Mouse (Mus musculus): Measurements from ENCODE around the gene Scimp.
"Not testable (repeated sequence)": the region's sequence is repeated elsewhere in the genome, so short reads cannot be mapped to it uniquely, and the experiment has no call there.

Scimp gene

DNA sequence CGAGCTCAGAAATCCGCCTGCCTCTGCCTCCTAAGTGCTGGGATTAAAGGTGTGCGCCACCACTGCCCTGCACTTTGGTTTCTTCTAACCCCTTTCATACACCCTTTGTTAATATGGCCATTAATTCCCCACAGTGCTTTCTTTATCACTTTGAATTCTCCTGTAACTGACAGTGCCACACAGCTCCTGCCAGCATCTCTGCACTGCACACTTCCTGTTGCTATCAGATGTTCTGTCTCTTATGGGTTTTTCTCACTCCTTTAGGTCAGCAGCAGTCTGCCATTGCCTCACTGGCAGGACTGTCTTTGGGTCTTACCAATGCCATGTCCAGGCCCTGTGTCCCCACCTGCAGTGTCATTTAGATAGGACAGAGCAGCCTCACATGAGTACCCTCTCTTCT, 41.6 kb downstream of the Scimp start:
- in situ Hi-C loops (cut with MseI, MboI) = no loop called here

DNA sequence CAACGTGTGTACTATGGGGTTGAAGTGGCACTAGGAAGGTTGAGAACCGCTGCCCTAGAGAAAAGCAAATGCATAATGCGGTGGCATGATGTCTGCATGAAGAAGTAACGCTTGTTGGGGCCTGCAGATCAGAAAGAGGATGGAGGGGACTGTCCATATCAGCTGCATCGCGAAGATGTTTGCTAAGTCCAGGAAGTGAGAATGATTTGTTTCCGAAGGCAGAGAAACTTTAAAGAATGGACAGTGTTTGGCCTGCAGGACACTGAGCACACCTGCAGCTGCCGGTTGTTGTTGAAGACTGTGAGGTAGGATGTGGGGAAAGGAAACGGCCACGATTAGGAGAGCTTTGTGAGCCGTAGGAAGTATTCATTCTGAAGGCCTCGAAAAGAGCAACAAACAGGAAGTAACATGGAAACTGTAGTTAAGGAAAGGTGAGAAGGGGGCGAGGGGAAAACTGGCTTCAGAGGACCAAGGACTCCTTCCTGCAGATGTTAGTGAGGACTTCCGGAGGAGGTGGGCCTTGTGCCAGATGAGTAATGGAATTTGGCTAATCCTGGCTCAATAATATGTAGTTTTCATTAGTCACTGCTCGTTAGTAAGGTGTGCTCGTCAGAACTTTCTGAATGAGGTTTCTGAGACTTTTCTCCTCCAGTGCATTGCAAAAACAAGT, 46.5 kb downstream of the Scimp start:
- in situ Hi-C loops (cut with MseI, MboI) = no loop called here

DNA sequence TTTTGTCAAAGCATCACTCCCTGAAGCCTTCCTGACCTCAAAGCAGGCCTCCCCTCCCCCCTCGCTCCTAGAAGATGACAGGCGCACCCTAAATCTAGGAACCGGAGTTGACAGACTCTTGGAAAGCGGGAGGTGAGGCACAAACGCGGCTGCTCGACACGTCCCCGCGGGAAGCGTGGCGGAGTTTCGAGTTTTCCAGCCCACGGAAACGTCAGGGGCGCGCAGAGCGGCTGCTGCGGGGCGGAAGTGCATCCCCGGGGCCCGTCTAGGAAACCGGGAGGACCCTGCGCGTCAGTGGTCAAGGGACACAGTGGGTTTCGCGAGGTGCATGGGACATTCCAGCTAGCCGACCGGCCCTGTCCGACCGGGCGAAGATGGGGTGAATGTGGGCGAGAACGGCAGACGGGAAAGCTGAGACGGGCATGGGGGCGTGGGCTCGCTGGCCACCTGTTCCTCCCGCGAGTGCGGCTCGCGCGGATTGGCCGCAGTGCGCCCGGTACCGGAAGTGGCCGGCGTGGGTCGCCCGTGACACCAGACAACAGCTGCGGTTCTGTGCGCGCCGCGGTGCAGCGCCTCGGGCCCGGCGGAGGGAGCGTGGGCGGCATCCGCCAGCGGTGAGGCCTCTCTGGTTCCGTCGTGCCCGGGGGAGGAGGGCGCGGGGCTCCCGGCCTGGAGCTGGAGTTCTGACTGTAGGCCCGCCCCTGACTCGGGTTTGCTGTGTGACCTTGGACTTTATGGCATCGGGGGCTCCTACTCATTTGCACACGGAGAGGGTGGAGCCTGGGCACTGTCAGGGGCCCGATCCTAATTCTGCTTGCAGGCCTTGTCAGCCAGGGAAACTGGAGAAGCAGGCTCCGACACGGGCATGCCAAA, 48.2 kb downstream of the Scimp start, which contains the start of gene Zfp3:
Gene Zfp3 (plus strand): TSS at position 274 of the 873 bp plus-strand sequence.
- in situ Hi-C loops (cut with MseI, MboI) = no loop called here

DNA sequence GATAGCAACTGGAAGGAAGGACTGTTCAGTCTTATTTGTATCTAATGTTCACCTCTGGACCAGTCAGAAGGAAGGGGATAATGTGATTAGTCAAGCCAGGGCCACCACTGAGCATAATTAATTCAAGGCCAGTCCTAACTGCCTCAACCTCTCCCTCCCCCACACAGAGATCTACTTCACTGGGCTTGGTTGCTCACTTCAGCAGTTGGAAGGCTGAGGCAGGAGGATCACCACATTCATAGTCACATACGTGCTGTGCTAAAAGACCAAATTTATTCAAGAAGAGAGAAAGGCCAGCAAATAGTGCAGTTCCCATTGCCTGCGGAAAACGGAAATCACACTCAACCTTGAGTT, 48.8 kb downstream of the Scimp start:
- in situ Hi-C loops (cut with MseI, MboI) = no loop called here

DNA sequence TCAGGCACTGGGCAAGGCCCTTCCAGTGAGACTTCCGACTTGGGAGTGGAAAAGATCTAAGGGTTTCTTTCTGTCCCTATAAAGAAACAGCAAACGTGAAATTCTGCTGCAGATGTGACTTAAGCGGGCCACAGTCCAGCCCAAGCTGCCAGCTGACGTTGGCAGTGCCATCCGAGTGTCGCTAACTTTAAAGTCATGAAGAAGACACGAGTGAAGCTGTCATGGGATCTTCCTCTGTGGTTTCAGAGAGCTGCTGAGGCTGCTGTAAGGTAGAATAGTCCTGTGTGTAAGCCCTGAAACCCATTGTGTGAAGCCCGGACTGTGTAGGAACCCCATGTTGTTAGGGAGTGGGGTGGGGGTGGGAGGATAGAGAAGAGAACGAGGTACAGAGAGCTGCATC, 49.7 kb downstream of the Scimp start:
- in situ Hi-C loops (cut with MseI, MboI) = no loop called here

DNA sequence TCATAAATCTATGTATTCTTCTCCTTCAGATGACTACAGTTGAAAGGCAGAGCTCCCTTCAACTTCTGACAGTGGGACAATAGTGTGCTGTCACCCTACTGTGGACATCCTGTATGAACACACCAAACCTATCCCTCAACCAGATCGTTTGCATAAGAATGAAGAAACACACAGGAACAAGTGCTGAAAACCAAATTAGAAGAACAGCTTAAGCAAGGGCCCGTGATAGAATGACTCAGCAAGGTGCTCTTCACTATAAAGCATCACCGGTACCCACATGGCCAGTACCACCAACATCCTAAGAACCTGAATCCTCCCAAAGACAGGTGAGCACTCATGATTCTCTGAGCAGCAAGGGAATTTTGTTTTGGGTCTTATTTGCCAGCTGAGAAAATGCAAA, 51.9 kb downstream of the Scimp start:
- in situ Hi-C loops (cut with MseI, MboI) = not testable (repeated sequence)

DNA sequence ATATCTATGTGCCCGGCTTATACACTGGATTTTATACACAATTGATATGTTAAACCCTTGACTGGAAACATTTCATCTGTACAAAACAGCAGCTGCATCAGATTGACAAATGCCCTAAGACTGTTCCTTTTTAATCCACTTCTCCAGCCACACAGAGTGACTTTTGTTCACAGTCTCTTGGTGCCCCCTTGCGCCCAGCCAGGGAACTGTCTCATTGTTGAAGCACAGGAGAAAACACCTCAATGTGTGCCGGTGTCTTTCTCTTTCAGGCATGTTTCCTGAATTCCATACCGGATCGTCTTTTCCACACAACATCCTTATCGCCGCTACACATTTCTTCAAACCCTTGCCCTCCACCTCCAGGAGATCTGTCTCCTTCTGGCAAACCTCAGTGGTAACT, 56.7 kb downstream of the Scimp start:
- in situ Hi-C loops (cut with MseI, MboI) = loop anchor here in 1 of 2 experiments (5.0 kb wide), 1 partner anchor 128 kb away; no protein-coding TSS in a partner anchor

DNA sequence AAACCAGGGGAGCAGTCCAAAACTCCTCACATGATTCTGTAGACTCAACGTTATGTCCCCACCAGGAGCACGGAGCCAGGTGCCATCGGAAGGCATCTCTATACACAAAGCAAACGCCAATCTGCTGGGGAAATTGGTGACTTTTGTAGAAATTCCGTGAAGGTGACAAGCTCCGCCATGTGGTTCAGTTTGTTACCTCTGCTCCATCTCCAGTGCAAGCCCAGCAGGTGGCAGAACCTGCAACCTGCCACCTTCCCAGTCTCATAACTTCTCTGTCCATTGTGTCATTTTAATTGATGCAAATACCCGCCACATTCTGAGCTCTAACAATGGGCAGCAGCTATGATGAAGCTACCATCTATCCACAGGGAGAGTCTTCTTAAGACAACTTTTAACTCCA, 57.4 kb downstream of the Scimp start:
- in situ Hi-C loops (cut with MseI, MboI) = loop anchor here in 1 of 2 experiments (5.0 kb wide), 1 partner anchor 128 kb away; no protein-coding TSS in a partner anchor

DNA sequence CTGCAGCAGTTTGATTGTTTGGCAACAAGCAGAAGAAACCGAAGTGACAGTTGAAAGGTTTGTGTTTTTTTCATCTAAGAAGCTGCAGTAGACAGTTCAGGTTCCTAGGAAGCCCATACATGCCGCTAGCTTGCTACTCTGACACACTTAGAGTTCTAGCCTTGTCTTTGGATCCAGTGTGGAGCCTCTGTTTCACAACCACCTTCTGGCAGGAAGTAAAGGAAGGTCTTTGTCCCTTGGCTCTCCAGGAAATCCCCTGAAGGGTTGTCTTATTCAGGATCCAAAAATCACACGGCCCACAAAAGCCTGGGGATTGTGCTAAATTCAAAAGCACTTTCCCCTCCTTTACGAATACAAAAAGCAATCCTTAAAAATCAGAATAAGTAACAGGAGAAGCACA, 57.9 kb downstream of the Scimp start:
- in situ Hi-C loops (cut with MseI, MboI) = no loop called here

DNA sequence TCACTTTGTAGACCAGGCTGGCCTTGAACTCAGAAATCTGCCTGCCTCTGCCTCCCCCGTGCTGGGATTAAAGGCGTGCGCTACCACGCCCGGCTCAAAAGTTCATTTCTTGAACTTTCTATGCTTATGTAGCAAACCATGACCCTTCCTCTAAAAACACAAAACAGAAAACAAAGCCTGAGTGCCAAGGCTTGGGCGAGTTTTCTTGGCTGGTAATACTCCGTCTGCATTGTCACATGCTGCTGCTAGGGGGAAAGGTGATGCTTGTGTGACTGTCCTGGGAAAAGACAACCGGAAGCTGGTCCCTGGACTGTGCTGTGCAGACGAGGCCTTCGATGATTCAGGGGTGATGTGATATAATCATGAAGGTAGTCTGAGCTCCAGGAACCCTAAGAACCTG, 59.2 kb downstream of the Scimp start:
- in situ Hi-C loops (cut with MseI, MboI) = no loop called here

DNA sequence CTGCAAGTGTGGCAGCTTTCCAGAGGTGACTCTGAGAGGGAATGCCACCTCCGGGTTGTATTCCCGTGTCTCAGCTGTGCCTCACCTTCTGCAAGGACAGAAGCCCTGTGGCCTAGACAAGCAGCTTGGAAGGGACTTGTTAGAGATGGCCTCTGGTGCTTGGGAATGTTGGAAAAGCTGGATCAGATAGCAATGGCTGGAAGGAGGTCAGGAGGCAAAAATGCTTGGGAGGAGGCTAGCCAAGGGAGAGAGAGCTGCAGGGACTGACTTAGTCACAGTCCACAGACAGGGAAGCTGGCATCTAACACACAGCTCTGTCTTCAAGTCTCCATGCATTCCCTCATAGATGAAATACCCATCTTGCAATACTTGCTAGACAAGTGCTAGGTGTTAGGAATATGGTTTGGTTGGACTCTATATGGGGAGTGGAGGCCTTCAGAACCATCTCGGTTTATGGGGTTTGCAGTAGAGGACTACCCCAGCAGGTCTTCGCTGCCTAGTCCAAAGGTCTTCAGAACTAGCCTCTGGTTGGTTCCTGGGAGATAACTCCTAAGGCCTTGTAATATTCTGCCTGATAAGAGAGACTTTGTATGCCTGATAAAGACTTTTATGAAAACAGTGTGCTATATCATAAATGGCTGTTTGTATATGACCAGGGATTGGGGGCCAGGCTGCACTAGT, 59.9 kb downstream of the Scimp start:
- in situ Hi-C loops (cut with MseI, MboI) = no loop called here

DNA sequence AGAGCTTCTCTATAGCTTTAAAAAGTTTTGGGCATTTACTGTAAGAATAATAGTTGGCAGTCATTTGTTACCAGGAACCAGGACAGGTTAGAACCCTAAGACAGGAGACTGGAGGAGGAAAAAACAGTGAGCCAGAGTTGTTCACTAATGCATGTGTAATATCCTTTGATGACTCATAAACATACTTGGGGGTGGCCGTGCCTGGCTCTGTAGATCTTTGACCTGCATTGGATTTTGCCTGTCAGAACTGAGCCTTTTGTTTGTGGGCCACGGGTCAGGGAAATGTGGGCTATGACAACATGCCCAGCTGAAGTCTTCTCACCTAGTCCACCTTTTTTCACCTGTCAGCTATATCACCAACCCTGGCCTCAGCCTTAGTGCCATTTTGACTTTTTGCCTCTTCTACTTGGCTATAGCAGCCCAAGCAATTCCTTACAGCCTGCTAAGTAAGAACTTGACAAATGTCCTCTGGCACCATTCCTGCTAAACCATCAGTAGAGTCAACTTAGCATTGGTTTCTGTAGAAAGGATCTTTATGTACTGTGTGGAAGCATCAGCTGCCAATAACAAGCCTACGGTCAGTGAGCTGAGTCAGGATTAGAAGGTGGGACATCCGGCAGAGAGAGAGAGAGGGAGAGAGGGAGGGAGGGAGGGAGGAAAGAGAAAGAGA, 64.4 kb downstream of the Scimp start:
- in situ Hi-C loops (cut with MseI, MboI) = no loop called here

DNA sequence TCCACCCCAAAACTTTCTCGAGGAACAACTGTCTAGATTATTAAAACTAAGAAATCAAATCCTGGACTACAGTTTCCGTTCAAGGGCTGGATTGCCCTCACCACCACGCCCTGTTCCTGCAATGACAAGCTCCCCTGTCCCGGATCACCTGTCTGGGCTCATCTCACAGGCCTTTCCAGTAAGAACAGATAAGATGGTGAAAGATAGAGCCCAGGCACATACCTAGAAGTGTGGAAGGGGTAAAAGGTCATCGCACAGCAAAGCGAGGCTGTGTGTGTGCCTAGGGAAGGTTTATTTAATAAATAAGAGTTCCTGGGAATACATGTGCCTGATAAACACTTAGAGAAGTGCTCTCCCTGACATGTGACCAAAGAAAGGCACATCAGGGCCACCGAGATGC, 66.8 kb downstream of the Scimp start:
- in situ Hi-C loops (cut with MseI, MboI) = no loop called here

DNA sequence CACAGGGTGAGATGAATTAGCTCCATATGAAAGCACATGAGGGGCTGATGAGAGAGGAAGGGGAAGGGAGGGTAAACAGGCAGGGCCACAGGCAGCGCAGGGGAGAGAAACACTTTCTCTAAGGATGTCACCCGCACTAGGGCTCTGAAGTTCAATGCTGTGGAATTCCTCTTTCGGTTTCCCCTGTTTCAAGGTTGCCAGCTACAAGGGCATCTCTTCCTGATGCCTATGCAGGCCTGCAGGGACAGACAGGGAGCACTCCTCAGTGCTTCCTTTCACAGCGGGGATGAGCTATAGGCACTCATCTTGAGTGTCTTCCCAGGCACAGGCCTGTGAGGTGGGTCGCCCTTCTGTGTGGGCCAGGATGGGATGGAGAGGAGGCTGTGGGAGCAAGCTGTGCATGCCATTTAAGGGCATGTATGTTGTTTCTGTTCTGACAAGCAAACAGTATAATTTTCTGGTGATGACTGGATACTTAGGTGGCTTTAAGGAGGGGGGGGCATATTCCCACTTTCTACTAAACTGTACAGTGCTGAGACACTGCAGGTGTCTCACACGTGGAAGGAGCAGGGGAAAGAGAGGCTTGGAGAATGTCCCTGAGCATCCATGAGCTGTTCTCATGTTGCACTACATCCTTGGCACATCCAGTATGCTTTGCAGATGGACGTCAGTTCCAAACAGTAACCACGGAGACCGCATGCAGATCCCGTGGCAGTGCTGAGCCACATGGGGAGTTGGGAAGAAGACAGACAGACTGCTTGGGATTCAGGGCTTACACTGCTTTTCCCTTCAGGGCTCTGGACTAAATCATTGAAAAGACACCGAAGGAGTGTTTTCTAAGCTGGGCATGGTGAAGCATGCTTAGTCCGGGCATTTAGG, 69.6 kb downstream of the Scimp start:
- in situ Hi-C loops (cut with MseI, MboI) = no loop called here

DNA sequence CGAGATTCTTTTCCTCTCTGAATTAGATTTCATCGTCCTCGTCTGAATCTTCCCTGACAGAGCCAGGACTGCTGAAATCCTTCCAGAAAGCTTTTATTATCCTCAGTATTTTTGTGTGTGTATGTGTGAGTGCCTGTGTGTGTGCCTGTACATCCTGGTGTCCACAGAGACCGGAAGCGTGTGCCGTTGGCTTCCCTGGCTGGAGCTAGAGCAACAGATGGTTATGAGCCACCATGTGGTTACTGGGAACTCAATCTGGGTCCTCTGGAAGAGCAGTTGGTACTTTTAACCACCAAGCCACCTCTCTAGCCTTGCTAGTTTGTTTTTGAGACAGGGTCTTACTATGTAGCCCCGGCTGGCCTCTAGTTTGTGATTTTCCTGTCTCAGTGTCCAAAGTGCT, 70.3 kb downstream of the Scimp start:
- in situ Hi-C loops (cut with MseI, MboI) = no loop called here

DNA sequence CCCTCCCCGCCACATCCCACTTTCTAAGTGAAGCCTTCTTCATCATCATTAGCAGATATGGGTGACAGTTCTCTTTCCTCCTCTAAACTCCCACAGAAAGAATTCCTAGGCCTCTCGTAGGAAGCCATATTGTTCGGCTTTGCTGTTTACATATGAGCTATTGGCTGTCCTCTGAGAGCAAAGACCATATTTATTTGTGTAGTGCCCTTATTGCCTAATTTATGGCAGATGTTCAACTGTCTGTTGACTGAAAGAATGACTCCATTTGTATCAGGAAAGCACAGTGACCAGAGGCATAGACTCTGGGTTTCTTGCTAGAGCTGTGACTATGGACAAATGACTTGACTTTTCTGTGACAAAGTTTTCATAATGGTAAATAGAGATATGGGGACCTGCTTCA, 70.8 kb downstream of the Scimp start:
- in situ Hi-C loops (cut with MseI, MboI) = no loop called here
